Mouse (Mus musculus): ENCODE results near the gene Lars2. TPM values are rescaled to one million over a fixed set of nuclear protein-coding genes. Genes with fewer than 3 reads are reported as not detected.
A peak's percentile ranks its signal among the peaks of the same experiment; 100 is the strongest.
"Not testable (repeated sequence)": the region's sequence is repeated elsewhere in the genome, so short reads cannot be mapped to it uniquely, and the experiment has no call there.

Gene Lars2
- polyA plus RNA-seq, 1 experiment from 2014 or later: 828 TPM

DNA sequence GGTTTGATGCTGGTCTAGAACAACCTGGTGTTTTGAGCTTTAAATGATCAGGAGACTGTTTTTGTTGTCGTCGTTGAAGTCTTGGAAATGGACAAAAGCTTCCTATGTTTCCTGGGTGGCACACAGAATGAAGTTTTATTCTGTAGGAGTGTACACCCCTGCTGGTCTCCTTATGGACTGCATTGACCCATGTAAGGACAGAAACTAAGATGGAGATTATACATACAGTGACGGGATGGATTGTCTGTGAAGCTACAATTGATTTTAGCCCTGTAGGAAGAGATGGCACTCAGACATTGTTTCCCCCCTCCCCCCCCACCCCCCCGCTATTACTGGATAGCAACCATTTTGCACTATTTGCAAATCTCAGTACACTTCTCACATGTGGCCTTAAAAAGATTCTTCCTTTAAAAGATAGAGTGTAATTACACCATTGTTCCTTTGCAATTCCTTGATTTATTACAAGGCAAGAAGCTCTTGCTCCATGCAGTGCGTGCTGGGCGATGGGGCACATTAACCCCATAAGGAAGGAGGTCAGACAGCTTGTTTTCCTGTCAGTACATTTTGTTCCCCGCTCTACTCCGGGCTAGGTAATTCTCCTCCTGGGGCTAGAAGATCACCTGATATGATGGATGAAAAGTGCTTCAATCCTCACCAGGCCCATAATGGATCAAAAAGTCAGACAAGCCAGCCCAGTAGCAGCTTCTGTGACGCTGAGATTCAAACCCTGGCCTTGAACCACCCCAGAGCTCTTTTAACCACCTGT is 602 bp upstream of the Lars2 start:
- Histone ChIP-seq H3K36me3 (no peaks in the 10 kb centered on the region), H3K9me3 (no peaks in the 10 kb centered on the region), H3K9ac (peak overlapping the region; percentile 69), H3K4me3 (peak overlapping the region; percentile 71), H3K27me3 (no peaks in the 10 kb centered on the region), H3K4me2 (peak overlapping the region; percentile 59), H3K27ac (replicated peaks) (peak overlapping the region; percentile 90), H3K4me1 (replicated peaks) (peaks cover 21% of the 10 kb centered on the region)
- WGBS: 20% methylated on average over 9 of the region's 9 CpGs
- ATAC-seq (ENCODE audit: low read depth): peak; percentile 80

DNA sequence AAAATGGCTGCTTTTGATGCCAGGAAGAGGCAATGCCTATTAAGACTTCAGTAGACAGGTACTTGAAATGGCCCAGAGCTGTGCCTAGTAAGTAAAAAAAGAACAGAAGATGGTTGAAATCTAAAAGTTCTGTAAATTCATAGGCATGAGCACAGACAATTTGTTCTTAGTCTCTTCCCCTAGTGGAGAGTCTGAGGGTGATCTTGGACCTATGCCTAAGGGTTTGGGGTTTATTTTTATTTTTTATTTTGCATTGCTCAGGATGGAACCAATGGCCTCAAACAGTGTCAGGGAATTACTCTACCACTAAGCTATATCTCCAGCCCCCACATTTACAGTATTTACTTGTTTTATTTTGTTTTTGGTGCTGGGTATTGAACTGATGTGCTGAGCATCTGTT is 909 bp downstream of the Lars2 start:
- H3K36me3 ChIP-seq: peaks cover 10% of the 10 kb centered on the region
- H3K4me3 ChIP-seq: peak overlapping the region; percentile 71
- peaks cover 21% of the 10 kb centered on the region for H3K4me1 ChIP-seq (replicated peaks)
- no peaks in the 10 kb centered on the region for H3K27me3 ChIP-seq
- H3K27ac ChIP-seq (replicated peaks): peak overlapping the region; percentile 90; the same call in 1 of the 2 replicates
- no peak for ATAC-seq (ENCODE audit: low read depth)
- H3K9ac ChIP-seq: peak overlapping the region; percentile 67
- peak overlapping the region; percentile 59 for H3K4me2 ChIP-seq
- H3K9me3 ChIP-seq: no peaks in the 10 kb centered on the region

DNA sequence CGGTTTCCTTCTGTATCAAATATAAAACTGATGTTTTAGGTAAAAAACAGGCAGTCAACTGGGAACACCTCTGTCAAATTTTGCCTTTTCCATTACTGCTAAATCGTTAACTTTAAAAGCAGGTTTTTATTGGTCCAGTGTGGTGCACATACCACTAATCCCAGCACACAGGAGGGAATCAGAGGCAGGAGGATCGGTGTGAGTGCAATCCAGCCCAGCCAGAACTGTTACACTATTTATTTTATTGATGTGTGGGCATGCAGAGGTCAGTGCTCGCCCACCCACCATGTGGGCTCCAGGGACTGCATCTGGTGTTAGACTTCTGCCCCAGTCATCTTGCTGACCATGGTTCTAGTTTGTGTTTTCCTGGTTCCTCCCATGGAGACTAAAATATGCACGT is 15.7 kb downstream of the Lars2 start:
- no peak for ATAC-seq (ENCODE audit: low read depth)
- Histone ChIP-seq H3K4me3 (no peak overlapping the region), H3K9me3 (no peaks in the 10 kb centered on the region), H3K9ac (no peak overlapping the region), H3K4me2 (no peak overlapping the region), H3K4me1 (replicated peaks) (peaks cover 23% of the 10 kb centered on the region), H3K27me3 (no peaks in the 10 kb centered on the region), H3K36me3 (peaks cover 26% of the 10 kb centered on the region), H3K27ac (replicated peaks) (no peak overlapping the region)
- WGBS: 76% methylated on average over 5 of the region's 5 CpGs

DNA sequence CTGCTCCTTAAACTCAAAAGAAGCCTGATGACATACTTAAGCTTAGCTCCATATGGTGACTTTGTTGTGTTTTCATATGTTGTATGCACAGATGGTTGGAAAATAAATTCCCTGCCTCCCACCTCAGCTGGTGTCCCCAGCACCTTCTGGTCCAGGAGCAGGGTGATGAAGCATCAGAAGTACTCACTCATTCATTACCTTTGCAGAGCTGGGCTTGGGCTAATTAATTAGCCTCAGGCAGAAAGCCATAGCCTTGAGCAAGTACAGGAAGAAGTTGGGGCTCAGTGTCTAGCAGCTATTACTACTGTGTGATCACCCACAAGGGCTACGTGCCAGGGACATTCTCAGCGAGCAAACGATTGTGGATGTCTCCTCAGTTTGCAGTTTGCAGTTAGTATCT is 18.0 kb downstream of the Lars2 start:
- Histone ChIP-seq H3K9me3 (no peaks in the 10 kb centered on the region), H3K36me3 (peaks cover 15% of the 10 kb centered on the region), H3K27ac (replicated peaks) (no peak overlapping the region), H3K4me1 (replicated peaks) (peaks cover 23% of the 10 kb centered on the region), H3K9ac (no peak overlapping the region), H3K4me2 (no peak overlapping the region), H3K27me3 (no peaks in the 10 kb centered on the region), H3K4me3 (no peak overlapping the region)
- ATAC-seq (ENCODE audit: low read depth): no peak
- WGBS: 72% methylated on average over 3 of the region's 3 CpGs

DNA sequence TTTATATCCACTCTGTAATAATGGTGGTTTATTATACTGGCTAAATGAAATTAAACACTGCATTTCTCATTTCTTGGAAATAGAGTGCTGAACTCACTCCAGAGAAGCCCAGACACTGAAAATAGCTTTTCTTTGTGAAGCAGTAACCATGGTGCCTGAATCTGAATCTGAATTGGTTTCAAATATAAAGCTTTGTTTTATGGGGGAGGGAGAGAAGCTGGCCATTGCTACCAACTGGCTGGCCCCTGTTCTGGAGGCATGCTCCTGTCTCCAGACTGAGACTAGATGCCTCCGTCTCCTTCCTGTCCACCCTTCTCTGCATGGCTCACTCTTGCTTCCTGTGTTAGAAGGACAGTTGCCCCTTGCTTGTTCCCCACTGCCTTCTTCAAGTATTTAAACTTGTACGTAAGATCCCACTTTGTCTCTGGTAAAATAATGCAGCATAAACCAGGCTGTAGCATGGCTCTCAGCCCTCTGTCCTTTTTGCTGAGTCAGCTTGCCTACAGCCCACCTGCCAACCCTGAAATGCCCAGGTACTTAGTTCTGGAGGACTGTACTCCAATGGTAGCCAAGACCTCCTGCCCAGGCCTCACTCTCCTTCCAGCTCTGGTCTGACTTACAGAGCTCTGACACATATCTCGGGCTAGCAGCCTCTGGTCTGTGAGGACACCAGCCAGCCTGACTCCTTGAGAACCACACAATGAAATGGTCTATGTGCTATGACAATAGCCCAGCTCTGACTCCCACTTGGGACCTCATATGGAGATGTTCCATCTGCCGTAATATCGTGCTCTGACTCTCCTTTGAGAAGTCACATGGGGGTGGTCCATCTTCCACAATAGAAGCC is 18.8 kb downstream of the Lars2 start:
- H3K9me3 ChIP-seq: no peaks in the 10 kb centered on the region
- no peaks in the 10 kb centered on the region for H3K27me3 ChIP-seq
- peaks cover 23% of the 10 kb centered on the region for H3K4me1 ChIP-seq (replicated peaks)
- H3K36me3 ChIP-seq: peaks cover 20% of the 10 kb centered on the region
- 0 out of 2 replicates have a peak overlapping the region, but pooled peaks have one; percentile 15 for H3K27ac ChIP-seq (replicated peaks)
- ATAC-seq (ENCODE audit: low read depth): no peak
- no peak overlapping the region for H3K4me2 ChIP-seq
- WGBS: 49% methylated on average over 5 of the region's 5 CpGs
- no peak overlapping the region for H3K9ac ChIP-seq
- H3K4me3 ChIP-seq: no peak overlapping the region

DNA sequence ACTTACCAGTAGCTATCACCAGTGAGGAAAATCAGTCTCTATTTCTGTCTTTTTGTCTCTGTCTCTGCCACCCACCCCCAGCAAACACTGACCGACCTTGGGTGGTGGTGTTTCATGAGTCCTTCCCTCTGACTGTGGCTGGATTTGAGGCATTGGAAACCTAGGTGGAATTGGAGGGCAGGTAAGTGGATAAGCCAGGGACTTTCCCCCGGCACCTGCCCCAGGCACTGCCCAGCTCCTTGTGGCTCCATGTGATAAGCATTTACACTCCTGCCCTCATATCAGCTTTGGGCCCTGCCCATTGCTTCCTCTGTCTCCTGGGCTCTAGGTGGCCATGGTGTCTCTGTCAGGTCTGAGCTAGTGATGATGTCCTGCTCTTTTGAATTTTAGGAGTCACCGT is 19.6 kb downstream of the Lars2 start:
- H3K36me3 ChIP-seq: peaks cover 17% of the 10 kb centered on the region
- no peaks in the 10 kb centered on the region for H3K27me3 ChIP-seq
- H3K4me2 ChIP-seq: no peak overlapping the region
- WGBS: 94% methylated on average over 3 of the region's 3 CpGs
- no peak overlapping the region for H3K9ac ChIP-seq
- no peak for ATAC-seq (ENCODE audit: low read depth)
- no peak overlapping the region for H3K4me3 ChIP-seq
- no peak overlapping the region for H3K27ac ChIP-seq (replicated peaks)
- H3K9me3 ChIP-seq: no peaks in the 10 kb centered on the region
- H3K4me1 ChIP-seq (replicated peaks): peaks cover 23% of the 10 kb centered on the region

DNA sequence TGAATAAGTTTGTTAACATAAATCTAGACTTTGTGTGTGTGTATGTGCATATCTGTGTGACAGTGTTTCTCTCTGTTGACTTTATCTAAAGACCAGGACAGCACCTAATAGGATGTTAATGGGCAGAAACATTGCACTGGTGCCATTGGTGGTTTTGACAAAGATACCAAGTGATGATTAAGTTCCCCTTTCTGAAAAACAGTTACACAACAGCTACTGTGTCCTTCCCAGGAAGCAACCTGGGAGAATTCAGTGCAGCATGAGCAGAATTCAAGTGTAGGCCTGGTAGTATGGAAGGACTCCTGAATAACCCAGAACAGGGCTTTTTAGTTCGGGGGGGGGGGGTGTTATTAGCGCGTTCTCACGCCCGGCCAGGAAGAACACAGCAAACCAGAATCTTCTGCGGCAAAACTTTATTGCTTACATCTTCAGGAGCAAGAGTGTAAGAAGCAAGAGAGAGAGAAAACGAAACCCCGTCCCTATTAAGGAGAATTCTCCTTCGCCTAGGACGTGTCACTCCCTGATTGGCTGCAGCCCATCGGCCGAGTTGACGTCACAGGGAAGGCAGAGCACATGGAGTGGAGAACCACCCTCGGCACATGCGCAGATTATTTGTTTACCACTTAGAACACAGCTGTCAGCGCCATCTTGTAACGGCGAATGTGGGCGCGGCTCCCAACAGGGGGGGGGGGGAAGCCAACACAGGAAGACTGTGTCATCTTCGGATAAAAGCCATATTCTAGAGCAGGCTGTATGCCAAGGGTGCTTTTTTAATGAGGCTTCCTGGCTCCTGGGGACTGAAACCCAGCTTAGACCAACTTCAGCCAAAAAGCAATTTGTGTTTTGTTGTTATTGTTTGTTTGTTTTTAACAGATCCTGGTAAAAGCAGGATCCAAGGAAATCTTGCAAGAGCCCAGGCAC is 21.6 kb downstream of the Lars2 start:
- H3K9ac ChIP-seq; H3K4me2 ChIP-seq; ATAC-seq (ENCODE audit: low read depth); H3K27me3 ChIP-seq; H3K4me3 ChIP-seq; H3K27ac ChIP-seq (replicated peaks); H3K9me3 ChIP-seq: not testable (repeated sequence)
- 95% methylated on average over 14 of the region's 21 CpGs for WGBS
- peaks cover 13% of the 10 kb centered on the region for H3K36me3 ChIP-seq
- peaks cover 23% of the 10 kb centered on the region for H3K4me1 ChIP-seq (replicated peaks)

DNA sequence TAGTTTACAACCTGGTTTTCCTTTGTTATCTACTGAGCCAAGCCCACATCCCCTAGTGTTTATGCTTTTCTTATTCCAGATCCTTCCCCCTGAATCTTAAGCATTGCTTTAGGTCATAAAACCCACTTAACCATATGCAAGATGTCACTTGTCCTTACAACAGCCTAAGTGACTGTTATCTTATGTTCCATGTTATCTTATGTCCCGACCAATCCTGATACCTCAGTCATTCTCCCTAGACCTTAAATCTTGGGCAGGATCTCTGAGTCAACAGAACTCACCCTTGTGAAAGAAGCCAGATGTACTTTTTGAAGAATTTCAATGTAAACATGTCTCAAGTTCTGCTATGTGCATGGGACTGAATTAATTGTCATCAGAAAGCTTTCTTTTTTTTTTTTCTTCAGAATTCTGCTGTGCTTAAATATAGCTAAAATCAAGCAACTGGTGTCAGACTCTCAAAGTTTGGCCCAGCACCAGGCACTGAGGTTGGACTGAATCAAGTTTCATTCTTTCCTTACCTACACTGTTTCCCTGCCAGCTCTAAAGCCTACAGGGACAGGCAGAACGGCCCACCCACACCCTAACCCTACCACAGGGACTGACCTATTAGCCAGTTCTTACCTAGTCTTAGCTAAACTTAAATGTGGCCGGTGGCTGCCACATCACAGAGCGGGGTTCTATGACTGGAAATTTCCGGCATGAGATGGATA is 24.6 kb downstream of the Lars2 start:
- no peak for ATAC-seq (ENCODE audit: low read depth)
- H3K9me3 ChIP-seq: no peaks in the 10 kb centered on the region
- H3K4me1 ChIP-seq (replicated peaks): peaks cover under 1% of the 10 kb centered on the region; the same call in 1 of the 2 replicates

DNA sequence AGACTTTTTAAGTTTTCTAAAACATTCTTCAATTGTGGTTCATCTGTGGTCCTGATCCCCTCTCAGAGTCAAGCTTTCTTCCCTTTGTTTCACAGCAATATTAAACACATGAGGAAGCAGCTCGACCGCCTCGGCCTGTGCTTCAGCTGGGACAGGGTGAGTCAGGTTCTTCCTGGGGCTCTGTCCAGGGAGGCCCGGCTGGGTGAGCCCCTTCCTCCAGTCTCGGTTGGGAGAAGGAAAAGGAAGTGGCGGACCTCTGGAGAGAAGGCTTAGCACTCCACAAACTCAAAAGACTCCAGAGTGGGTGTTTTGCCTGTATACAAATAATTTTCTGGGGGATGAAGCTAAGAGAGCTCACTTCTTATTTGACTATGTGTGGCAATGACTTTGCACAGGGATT is 28.1 kb downstream of the Lars2 start:
- 81% methylated on average over 6 of the region's 6 CpGs for WGBS
- Histone ChIP-seq H3K9ac (no peak overlapping the region), H3K27me3 (no peaks in the 10 kb centered on the region), H3K4me1 (replicated peaks) (no peaks in the 10 kb centered on the region; the same call in 1 of the 2 replicates), H3K4me2 (no peak overlapping the region), H3K36me3 (peaks cover 5% of the 10 kb centered on the region; the same call in 1 of the 2 replicates), H3K27ac (replicated peaks) (no peak overlapping the region), H3K4me3 (no peak overlapping the region), H3K9me3 (no peaks in the 10 kb centered on the region)
- no peak for ATAC-seq (ENCODE audit: low read depth)

More for the DNA sequence above, 24.6 kb downstream of the Lars2 start:
- Histone ChIP-seq H3K27me3 (no peaks in the 10 kb centered on the region), H3K27ac (replicated peaks) (no peak overlapping the region), H3K4me3 (no peak overlapping the region), H3K36me3 (peaks cover 13% of the 10 kb centered on the region), H3K4me2 (no peak overlapping the region), H3K9ac (no peak overlapping the region)
- 82% methylated on average over 5 of the region's 5 CpGs for WGBS

DNA sequence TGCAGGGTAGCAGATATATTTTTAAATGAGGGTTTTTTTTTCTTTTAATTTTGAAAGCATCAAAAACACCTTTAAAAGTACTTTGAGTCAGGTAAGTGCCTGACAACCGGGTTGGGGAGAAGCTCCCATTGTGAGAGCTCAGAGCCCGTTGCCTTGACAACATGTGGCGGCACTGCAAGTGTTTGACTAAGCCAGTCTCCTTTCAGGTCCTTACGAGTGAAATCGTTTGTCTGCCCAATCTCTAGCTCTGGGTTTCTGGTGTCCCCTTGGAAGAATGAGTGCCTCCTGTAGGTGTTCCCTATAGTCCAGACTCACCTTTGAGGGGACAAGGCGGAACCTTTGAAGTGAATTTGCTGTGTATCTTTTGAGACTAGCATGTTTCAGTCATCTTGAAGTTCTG is 31.0 kb downstream of the Lars2 start:
- H3K27ac ChIP-seq (replicated peaks): no peak overlapping the region

DNA sequence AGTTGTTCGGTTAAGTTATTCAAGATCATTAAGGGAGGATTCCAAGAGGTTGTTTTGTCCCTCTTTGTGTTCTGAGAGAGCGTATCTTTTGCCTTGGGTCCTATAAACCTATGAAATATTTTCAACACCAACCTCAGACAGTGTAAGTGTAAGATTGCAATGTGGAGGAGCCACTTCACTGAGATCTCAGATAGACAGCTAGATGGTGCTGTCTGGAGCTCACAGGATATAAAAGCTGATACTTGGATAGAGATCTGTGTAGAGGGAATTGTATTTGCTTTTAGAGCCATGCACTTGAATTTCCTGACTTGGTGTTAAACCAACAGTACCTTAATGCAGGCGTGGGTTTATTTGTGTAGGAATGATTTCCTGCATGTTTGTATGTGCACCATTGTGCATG is 35.5 kb downstream of the Lars2 start:
- H3K27ac ChIP-seq (replicated peaks): no peak overlapping the region
- no peak overlapping the region for H3K4me3 ChIP-seq
- H3K4me2 ChIP-seq: no peak overlapping the region
- H3K4me1 ChIP-seq (replicated peaks): no peaks in the 10 kb centered on the region; the same call in 1 of the 2 replicates
- H3K27me3 ChIP-seq: no peaks in the 10 kb centered on the region
- ATAC-seq (ENCODE audit: low read depth): no peak
- H3K9ac ChIP-seq: no peak overlapping the region
- 89% methylated on average over 3 of the region's 3 CpGs for WGBS
- H3K36me3 ChIP-seq: 0 out of 2 replicates have a peak, but pooled peaks cover 2% of the 10 kb centered on the region
- H3K9me3 ChIP-seq: no peaks in the 10 kb centered on the region

More for the DNA sequence above, 31.0 kb downstream of the Lars2 start:
- Histone ChIP-seq H3K36me3 (0 out of 2 replicates have a peak, but pooled peaks cover 2% of the 10 kb centered on the region), H3K4me2 (no peak overlapping the region), H3K9me3 (no peaks in the 10 kb centered on the region), H3K4me3 (no peak overlapping the region), H3K9ac (no peak overlapping the region), H3K27me3 (no peaks in the 10 kb centered on the region), H3K4me1 (replicated peaks) (no peaks in the 10 kb centered on the region; the same call in 1 of the 2 replicates)
- no peak for ATAC-seq (ENCODE audit: low read depth)
- 33% methylated on average over 6 of the region's 6 CpGs for WGBS
